Mouse (Mus musculus): Measurements from ENCODE around the gene Sox10.
A peak's percentile ranks its signal among the peaks of the same experiment; 100 is the strongest.

Gene Sox10

DNA sequence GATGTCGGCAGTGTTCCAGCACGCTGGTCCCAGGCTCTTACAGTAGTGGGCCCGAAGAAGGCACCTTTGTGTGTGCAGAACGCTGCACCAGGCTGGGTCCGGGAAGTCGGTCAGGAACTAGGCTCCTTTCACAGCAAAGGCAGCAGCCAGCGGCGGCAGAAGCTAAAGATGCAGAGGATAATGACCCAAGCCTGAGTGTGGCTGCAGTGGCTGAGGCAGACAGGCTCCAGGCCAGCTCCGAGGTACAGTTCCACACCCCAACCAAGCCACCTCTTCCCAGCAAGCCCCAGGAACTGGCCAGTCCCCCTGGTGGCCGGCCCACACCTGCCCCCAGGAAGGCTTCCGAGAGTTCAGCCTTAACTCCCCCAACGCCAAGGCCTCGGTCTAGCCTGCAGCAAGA is 42.5 kb downstream of the Sox10 start:
- DNase-seq: no peak

DNA sequence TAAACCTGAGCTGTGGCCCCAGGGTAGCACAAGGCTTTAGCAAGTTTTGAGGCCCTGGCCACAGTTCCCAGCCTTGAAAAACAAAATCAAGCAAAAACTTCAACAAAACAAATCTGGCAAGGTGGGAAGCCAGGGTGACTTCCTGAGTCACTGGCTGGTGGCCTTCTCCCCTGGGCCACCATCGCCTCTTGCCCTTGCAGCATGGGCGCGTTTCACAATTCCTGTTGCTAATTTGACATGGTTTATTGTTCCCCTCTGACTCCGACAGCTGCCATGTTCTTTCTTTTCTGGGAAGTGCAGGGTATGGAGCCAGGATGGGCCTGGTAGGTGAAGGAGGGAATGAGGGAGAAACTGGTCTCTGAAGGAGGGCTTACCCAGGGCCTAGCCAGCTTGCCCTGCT is 42.9 kb downstream of the Sox10 start:
- DNase-seq: no peak

DNA sequence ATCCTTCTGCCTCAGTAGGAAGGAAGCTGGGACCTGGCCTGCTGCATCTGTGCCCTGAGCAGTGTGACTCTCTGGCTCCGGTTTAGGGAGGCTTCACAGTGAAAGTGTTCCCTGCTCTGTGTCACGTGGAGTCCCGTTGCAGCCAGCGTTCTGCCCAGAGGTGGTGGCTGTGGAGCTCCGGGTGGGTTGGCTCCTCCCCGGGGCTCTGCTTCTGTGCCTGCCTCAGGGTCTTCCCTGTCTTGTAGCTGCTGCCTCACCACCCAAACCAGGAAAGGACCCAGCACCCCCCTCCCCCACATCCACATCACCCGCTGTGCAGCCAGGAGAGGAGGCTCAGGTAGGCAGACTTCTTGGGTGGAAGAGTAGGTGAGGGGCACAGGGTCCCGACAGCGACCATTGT is 45.5 kb downstream of the Sox10 start:
- DNase-seq: no peak

DNA sequence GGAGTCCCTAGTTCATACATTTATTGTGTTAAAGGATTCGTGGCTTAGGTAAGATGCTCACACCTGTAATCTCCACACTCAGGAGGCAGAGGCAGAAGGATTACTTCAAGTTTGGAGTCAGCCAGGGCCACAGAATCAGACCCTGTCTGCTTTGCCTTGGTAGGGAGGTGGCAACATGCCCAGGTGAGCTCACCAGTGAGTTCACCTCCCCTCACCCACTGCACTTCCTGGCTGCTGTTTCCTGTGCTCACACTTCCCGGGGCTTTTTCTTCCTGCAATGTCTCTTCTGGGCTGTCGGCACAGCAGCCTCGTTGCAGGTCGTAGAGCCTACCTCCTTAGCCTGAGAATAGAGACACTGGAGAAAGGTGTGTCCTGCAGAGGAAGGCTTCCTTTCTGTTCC is 49.8 kb downstream of the Sox10 start:
- no peak for DNase-seq

DNA sequence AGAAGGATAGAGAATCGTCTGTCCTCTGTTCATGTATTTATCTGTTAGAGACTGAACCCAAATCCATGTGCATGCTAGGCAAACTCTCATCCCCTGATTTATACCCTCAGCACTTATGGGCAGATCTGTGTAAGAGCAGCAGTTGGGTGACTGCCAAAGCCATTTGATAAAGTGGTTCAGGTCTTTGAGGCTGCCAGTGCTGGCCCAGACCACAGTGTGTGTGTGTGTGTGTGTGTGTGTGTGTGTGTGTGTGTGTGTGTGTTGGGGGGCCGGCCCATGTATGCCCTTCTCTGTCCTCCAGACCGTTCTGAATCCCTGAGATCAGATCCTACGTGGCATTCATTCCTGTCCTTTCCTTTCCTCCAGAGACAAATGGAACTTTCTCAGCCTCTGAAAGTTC is 53.3 kb downstream of the Sox10 start:
- no peak for DNase-seq

DNA sequence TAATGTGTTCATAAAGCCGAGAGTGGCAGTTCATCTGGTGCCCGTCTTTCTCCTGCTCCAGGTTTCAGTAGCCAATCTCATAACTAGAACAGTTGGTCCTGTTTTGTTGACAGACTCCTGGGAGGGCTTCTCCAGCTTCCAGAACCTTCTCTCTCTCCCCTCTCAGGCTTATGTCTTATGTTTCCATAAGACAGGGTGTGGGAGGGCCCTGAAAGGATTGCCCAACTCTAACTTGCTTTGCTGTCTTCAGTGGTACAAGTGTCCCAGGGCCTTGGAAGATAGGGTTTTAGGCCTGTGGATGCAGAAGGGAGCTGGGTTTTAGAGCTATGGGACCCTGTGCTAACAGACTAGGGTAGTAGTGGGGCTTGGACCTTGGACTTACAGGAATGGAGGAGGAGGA is 54.5 kb downstream of the Sox10 start:
- DNase-seq: no peak

DNA sequence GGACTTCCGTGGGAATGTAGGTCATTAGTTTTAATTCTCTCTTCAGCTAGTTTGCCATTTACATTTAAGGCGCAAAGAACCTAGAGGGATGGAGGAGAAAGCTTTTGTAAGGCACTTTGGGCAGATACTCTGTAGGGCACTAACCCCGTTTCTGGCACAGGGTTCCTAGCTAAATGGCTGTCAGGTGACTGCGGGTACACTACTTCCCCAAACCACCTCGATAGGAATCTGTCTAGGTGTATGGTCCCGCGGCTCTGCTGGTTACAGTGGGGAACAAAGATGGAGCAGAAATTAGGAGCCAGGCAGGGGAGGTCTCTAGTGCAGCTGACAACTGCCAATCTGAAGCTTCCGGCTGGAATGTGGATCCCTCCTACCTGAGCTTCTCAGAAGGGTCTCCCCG is 55.0 kb downstream of the Sox10 start:
- no peak for DNase-seq

DNA sequence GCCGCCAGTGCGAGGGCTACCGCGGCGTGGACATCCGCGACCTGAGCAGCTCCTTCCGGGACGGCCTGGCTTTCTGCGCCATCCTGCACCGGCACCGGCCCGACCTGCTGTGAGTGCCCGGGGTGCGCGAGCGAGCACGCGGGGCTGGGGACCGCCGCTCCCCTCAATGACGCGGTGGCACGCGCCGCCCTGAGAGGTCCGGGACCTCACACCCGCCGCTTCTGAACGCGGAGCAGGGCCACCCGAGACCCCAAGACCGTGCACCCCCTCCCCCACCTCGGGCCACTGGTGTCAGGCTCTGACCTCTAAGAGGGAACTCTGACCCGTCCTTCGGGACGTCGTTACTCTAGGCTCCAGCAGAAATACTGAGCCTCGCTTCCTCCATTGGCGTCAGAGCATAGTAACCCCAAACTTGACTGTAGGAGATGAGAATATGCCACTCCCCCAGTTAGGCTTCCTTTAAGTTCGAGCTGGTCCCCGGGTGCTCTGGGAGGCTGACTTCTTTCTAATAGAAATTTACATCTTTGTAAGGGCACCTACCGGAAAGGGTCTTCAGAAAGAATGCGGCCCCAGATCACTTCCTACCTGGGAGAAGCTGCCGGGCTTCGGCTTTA is 55.6 kb downstream of the Sox10 start:
- no peak for DNase-seq

DNA sequence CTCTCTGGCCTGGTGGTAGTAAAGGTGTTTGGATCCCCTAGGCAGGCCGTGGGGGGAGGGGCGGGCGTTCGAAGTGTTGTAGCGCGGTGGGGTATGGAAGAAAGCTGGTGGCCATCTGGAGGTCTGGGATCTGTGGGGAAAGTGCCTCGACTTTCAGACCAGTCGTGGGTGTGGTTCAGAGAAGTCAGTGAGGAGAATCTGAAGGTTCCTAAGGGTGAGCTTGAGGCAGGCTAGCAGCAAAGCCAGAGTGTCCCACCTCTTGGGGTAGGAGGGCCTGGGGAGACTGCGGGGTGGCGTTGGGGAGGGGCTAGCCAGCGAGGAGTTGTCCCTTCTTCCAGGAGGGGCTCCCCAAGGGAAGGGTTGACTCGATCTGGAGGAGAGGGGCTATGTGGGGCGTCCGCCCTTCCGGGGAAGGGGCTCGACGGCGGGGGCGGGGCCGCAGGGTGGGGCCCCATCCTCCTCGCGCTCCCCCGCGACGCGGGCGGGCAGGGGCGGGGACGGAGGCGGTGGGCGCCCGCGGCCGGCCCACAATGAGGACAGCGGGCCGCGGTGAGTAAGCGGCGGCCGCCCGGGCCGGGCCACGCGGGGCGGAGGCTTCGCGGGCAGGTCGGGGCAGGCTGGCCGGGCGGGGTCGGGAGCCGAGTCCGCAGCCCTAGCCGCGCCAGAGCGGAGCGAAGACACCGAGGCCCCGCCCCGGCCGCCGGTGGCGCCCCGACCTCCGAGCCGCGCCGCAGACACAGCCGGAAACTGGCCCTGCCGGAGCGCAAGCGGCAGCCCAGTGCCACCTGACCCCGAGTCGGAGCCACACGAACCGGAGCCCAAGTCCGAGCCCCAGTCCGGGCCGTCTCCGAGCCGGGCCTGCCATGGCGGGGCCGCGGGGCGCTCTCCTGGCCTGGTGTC is 56.4 kb downstream of the Sox10 start, which contains the start of gene Micall1:
Gene Micall1, plus strand, starts transcription at position 478 of the 900 bp plus-strand sequence.
- DNase-seq: peak; percentile 74

DNA sequence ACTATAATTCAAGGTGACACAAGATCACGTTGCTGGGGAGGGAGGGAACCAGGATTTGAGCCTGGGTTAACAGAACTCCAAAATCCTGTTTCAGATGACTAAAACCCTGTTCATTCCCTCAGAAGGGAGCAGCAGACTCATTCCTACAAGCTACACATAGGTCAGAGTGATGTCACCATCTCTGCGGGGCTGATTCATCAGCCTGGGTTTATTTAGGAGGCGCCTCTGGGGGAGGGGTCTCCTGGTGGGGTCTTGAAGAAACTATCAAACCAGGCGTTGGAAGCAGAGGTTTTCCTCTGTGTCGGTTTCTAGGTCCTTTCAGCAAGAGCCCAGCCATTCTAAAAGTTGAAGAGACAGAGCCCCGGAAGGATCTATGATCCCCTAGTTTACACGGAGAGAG is 57.1 kb downstream of the Sox10 start:
- DNase-seq: no peak

DNA sequence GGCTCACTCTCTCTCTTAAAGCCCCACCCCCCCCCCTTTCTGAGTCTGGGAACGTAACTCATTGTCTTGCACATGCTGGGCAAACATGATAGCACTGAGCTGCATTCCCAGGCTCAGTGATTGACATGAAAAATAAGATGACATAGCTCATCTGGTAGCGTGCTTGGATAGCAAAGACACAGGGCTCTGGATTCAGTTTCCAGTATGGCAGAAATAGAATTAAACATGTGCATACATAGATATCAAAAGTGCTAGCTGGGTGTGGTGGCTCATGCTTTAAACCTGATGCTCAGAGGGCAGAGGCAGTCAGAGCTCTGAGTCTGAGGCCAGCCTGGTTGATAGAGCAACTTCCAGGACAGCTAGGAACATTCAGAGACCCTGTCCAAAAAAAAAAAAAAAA is 59.2 kb downstream of the Sox10 start:
- DNase-seq: no peak
